Mouse (Mus musculus): ENCODE results near the gene Csf2rb. TPM values are rescaled to one million over a fixed set of nuclear protein-coding genes. Genes with fewer than 3 reads are reported as not detected.

The Csf2rb gene
- total and polyA plus RNA-seq, 3 experiments = 145 to 219 (median 178) TPM

DNA sequence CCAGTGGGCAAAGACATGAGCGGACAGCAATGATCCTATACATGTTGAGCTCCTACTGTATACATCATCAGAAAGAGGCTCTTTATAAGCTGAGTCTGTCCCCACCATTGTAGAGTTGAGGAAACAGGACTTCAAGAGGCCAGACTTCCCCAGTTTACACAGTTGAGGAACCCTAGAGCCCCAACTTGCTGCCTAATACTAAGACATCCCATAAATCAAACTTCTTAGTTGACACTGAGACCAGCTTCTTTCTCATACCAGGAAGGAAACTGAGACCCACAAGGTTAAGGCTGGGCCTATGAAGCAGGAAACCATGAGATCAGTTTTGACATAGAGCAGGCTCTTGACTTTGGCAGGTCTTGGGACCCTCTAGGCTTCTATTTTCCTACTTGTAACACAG is 60.0 kb downstream of the Csf2rb start:
- Histone ChIP-seq H3K4me3 (ENCODE audit: low read depth, low read length) (no peak overlapping the region), H3K36me3 (replicated peaks) (no peaks in the 10 kb centered on the region), H3K27me3 (ENCODE audit: insufficient read depth, low read length) (peaks cover 52% of the 10 kb centered on the region), H3K4me1 (ENCODE audit: insufficient read depth, low read depth, low read length) (no peaks in the 10 kb centered on the region), H3K9me3 (replicated peaks) (no peaks in the 10 kb centered on the region)
- DNase-seq (ENCODE audit: low spot score) = no peak
- no peak for ATAC-seq (ENCODE audit: extremely low read depth, insufficient number of reproducible peaks, low FRiP score, poor library complexity, severe bottlenecking)
- no peak for TF ChIP-seq GATA1 (IDR thresholded peaks at IDR 0.05; ENCODE audit: borderline replicate concordance, low read length)

DNA sequence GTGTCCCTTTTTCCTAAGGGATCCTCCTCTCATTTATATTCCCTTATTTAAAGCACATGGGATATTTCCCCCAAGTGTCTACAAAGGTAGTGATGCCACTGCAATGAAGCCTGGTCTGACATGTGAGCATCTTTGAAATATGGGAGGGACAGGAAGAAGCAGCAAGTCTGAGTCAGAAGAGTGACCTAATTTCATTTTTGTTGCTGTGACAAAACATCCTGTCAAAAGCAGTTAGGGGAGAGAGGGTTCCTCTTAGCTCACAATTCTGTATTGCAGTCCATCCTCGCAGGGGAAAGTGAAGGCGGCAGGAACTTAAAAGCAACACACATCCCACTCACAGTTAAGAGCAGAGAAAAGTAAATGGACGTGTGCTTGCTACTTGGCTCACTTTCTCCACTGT is 65.3 kb downstream of the Csf2rb start:
- no peaks in the 10 kb centered on the region for H3K4me1 ChIP-seq (ENCODE audit: insufficient read depth, low read depth, low read length)
- no peak overlapping the region for H3K4me3 ChIP-seq (ENCODE audit: low read depth, low read length)
- H3K36me3 ChIP-seq (replicated peaks) = no peaks in the 10 kb centered on the region
- DNase-seq (ENCODE audit: low spot score) (no peak), ATAC-seq (ENCODE audit: extremely low read depth, insufficient number of reproducible peaks, low FRiP score, poor library complexity, severe bottlenecking) (no peak)
- H3K27me3 ChIP-seq (ENCODE audit: insufficient read depth, low read length) = peaks cover 63% of the 10 kb centered on the region
- TF ChIP-seq CTCF (IDR thresholded peaks at IDR 0.05; ENCODE audit: low read depth, low read length) = no peak
- H3K9me3 ChIP-seq (replicated peaks) = no peaks in the 10 kb centered on the region

DNA sequence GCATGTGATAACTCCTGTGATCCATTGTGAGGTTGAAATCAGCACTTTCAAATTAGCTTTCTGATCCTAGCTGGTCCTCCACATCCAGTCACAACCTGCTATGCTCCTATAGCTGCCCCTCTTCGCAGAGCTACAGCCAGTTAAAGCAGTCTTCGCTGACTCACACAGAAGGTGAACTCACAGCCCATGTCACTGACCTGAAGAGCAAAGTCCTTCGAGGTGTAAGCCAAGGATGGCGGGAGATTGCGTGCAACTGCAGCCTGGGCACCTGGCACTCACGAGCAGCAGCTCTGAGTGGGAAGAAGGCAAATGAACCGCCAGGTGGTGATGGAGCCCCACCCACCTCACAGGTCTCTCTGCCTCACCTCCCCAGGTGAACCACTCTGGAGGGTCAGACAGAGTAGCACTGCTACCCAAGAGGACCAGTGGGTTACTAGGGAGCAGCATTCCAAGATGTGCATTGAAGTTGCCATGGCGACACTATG is 70.0 kb downstream of the Csf2rb start, which contains the start of gene Tex33:
TSS of gene Tex33 (minus strand) at position 435 of the 485 bp plus-strand sequence.
- ATAC-seq (ENCODE audit: extremely low read depth, insufficient number of reproducible peaks, low FRiP score, poor library complexity, severe bottlenecking) (no peak), DNase-seq (ENCODE audit: low spot score) (no peak)
- no peaks in the 10 kb centered on the region for H3K4me1 ChIP-seq (ENCODE audit: insufficient read depth, low read depth, low read length)
- peaks cover 64% of the 10 kb centered on the region for H3K27me3 ChIP-seq (ENCODE audit: insufficient read depth, low read length)
- TF ChIP-seq GATA1 (IDR thresholded peaks at IDR 0.05; ENCODE audit: borderline replicate concordance, low read length) = no peak
- no peak for TF ChIP-seq TAL1 (conservative IDR thresholded peaks at IDR 0.05; ENCODE audit: low read depth, low read length)
- no peak for TF ChIP-seq POLR2AphosphoS5 (IDR thresholded peaks at IDR 0.05; ENCODE audit: insufficient replicate concordance, low read depth, low read length)
- no peak for TF ChIP-seq CTCF (IDR thresholded peaks at IDR 0.05; ENCODE audit: low read depth, low read length)
- TF ChIP-seq GATA2 (IDR thresholded peaks at IDR 0.05; ENCODE audit: borderline replicate concordance, low read depth, low read length) = no peak
- H3K9me3 ChIP-seq (replicated peaks) = no peaks in the 10 kb centered on the region
- H3K36me3 ChIP-seq (replicated peaks) = no peaks in the 10 kb centered on the region
- H3K4me3 ChIP-seq (ENCODE audit: low read depth, low read length) = no peak within 1 kb of the TSS

DNA sequence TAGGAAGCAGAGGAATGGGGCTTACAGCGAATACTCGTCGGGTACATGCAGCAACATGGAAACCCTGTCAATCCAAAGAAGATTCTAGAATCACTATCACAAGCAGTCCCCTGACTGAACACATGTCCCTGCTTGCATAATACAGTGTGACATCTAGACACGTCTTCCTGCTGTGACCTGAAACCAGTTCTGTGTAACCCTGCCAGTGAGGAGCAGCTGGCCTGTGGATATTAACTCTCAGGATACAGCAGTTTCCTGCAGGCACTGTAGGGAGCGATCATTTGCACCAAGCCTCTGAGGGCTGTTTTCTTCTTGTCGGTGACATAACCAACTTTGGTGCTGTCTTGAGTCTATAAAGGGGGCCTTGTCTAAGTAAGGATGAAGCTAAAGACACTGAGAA is 75.8 kb downstream of the Csf2rb start:
- H3K4me3 ChIP-seq (ENCODE audit: low read depth, low read length) = no peak overlapping the region

DNA sequence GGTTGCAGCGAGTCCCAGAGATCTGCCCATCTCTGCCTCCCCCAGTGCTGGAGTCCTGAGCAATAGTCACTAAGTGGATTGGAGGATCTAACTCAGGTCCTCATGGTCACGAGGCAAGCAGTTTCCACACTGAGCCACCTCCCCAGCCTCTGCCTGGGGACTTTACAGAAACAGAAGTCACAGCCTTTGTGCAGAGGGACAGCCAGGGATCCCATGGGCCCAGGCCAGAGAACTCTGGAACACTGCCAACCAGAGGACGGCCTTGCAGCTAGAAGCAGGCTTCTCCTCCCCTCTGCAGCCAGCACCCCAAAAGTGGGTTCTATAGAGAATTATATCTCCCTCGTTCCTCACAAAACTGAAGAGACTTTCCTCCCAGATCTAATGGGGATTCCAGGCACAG is 76.4 kb downstream of the Csf2rb start:
- DNase-seq (ENCODE audit: low spot score) (no peak), ATAC-seq (ENCODE audit: extremely low read depth, insufficient number of reproducible peaks, low FRiP score, poor library complexity, severe bottlenecking) (no peak)

More for the DNA sequence above, 75.8 kb downstream of the Csf2rb start:
- no peaks in the 10 kb centered on the region for H3K36me3 ChIP-seq (replicated peaks)
- H3K27me3 ChIP-seq (ENCODE audit: insufficient read depth, low read length) = peaks cover 69% of the 10 kb centered on the region
- peaks cover 12% of the 10 kb centered on the region for H3K4me1 ChIP-seq (ENCODE audit: insufficient read depth, low read depth, low read length)
- ATAC-seq (ENCODE audit: extremely low read depth, insufficient number of reproducible peaks, low FRiP score, poor library complexity, severe bottlenecking) (no peak), DNase-seq (ENCODE audit: low spot score) (no peak)
- no peaks in the 10 kb centered on the region for H3K9me3 ChIP-seq (replicated peaks)
- TF ChIP-seq CTCF (IDR thresholded peaks at IDR 0.05; ENCODE audit: low read depth, low read length) (no peak), TAL1 (conservative IDR thresholded peaks at IDR 0.05; ENCODE audit: low read depth, low read length) (no peak), POLR2AphosphoS5 (IDR thresholded peaks at IDR 0.05; ENCODE audit: insufficient replicate concordance, low read depth, low read length) (no peak), GATA2 (IDR thresholded peaks at IDR 0.05; ENCODE audit: borderline replicate concordance, low read depth, low read length) (no peak), GATA1 (IDR thresholded peaks at IDR 0.05; ENCODE audit: borderline replicate concordance, low read length) (no peak)

DNA sequence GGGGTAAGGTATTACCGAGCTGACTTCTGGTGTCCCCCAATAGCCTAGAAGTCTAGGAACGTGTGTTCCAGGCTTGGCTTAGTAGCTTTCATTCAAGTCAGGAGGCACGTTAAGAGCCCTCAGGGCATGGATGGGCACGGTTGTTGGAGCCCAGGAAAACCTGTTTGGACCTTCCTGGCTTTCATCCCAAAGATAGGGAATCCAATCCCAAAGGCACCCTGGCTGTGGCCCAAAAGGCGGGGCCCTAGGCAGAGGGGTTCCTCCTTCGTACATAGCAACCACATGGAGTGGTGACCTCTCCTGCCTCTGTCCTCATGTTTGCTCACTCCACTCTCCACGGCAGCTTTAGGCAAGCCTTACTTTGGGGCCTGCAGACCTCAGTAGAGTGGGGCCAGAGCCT is 76.9 kb downstream of the Csf2rb start:
- peaks cover 67% of the 10 kb centered on the region for H3K27me3 ChIP-seq (ENCODE audit: insufficient read depth, low read length)
- H3K4me1 ChIP-seq (ENCODE audit: insufficient read depth, low read depth, low read length) = peaks cover 23% of the 10 kb centered on the region
- no peak overlapping the region for H3K4me3 ChIP-seq (ENCODE audit: low read depth, low read length)
- DNase-seq (ENCODE audit: low spot score) (no peak), ATAC-seq (ENCODE audit: extremely low read depth, insufficient number of reproducible peaks, low FRiP score, poor library complexity, severe bottlenecking) (no peak)
- H3K9me3 ChIP-seq (replicated peaks) = no peaks in the 10 kb centered on the region
- H3K36me3 ChIP-seq (replicated peaks) = no peaks in the 10 kb centered on the region
- TF ChIP-seq GATA1 (IDR thresholded peaks at IDR 0.05; ENCODE audit: borderline replicate concordance, low read length) (no peak), CTCF (IDR thresholded peaks at IDR 0.05; ENCODE audit: low read depth, low read length) (no peak), POLR2AphosphoS5 (IDR thresholded peaks at IDR 0.05; ENCODE audit: insufficient replicate concordance, low read depth, low read length) (no peak), GATA2 (IDR thresholded peaks at IDR 0.05; ENCODE audit: borderline replicate concordance, low read depth, low read length) (no peak), TAL1 (conservative IDR thresholded peaks at IDR 0.05; ENCODE audit: low read depth, low read length) (no peak)

More for the DNA sequence above, 76.4 kb downstream of the Csf2rb start:
- Histone ChIP-seq H3K4me3 (ENCODE audit: low read depth, low read length) (no peak overlapping the region), H3K27me3 (ENCODE audit: insufficient read depth, low read length) (peaks cover 67% of the 10 kb centered on the region), H3K36me3 (replicated peaks) (no peaks in the 10 kb centered on the region), H3K9me3 (replicated peaks) (no peaks in the 10 kb centered on the region), H3K4me1 (ENCODE audit: insufficient read depth, low read depth, low read length) (peaks cover 18% of the 10 kb centered on the region)
- TF ChIP-seq POLR2AphosphoS5 (IDR thresholded peaks at IDR 0.05; ENCODE audit: insufficient replicate concordance, low read depth, low read length) (no peak), GATA1 (IDR thresholded peaks at IDR 0.05; ENCODE audit: borderline replicate concordance, low read length) (no peak), CTCF (IDR thresholded peaks at IDR 0.05; ENCODE audit: low read depth, low read length) (no peak), TAL1 (conservative IDR thresholded peaks at IDR 0.05; ENCODE audit: low read depth, low read length) (no peak), GATA2 (IDR thresholded peaks at IDR 0.05; ENCODE audit: borderline replicate concordance, low read depth, low read length) (no peak)

DNA sequence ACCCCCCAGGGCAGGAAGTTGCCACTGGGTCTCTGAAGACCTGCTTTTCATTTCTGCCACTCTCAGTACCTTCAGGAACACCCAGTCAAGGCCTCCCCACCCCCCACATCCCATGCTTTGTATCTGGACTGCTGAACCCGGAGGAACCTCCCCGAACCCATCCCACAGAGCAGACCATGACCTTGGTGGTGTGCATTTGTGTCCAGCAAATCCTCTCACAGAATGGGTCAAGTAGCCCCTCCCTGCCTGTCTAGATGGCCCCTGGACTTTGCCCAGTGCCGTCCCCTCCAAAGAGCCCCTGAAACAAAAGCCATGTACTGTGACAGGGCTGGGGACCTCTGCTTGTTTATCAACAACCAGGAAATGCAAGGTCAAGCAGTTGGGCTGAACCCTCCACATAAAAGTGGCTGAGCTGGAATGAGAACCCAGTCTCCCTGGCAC is 77.8 kb downstream of the Csf2rb start:
- H3K36me3 ChIP-seq (replicated peaks) = peaks cover 2% of the 10 kb centered on the region
- DNase-seq (ENCODE audit: low spot score) (no peak), ATAC-seq (ENCODE audit: extremely low read depth, insufficient number of reproducible peaks, low FRiP score, poor library complexity, severe bottlenecking) (no peak)
- peaks cover 58% of the 10 kb centered on the region for H3K27me3 ChIP-seq (ENCODE audit: insufficient read depth, low read length)
- no peaks in the 10 kb centered on the region for H3K9me3 ChIP-seq (replicated peaks)
- no peak for TF ChIP-seq POLR2AphosphoS5 (IDR thresholded peaks at IDR 0.05; ENCODE audit: insufficient replicate concordance, low read depth, low read length)
- TF ChIP-seq TAL1 (conservative IDR thresholded peaks at IDR 0.05; ENCODE audit: low read depth, low read length) = no peak
- TF ChIP-seq GATA2 (IDR thresholded peaks at IDR 0.05; ENCODE audit: borderline replicate concordance, low read depth, low read length) = no peak
- H3K4me3 ChIP-seq (ENCODE audit: low read depth, low read length) = no peak overlapping the region
- H3K4me1 ChIP-seq (ENCODE audit: insufficient read depth, low read depth, low read length) = peaks cover 32% of the 10 kb centered on the region

Other genes starting within 250 kb of the Csf2rb start
- not detected in 2 replicates for gene Cacng2, start 205.7 kb upstream of the Csf2rb start, total RNA-seq (2014; fragmentation: Nextera tagmentation)
- under 0.01 and 0.05 TPM in 2 replicates for gene Cacng2, start 205.7 kb upstream of the Csf2rb start, total RNA-seq (2017)
- not detected in 2 replicates for gene Cacng2, start 205.7 kb upstream of the Csf2rb start, polyA plus RNA-seq (2012)
- 15.4 and 16.7 TPM in 2 replicates for gene Ift27, start 151.6 kb upstream of the Csf2rb start, total RNA-seq (2014; fragmentation: Nextera tagmentation)
- gene Ift27, start 151.6 kb upstream of the Csf2rb start, total RNA-seq (2017) = 15.7 and 17.8 TPM in 2 replicates
- gene Ift27, start 151.6 kb upstream of the Csf2rb start, polyA plus RNA-seq (2012) = 97.5 and 143 TPM in 2 replicates
- not detected in 2 replicates for gene Pvalb, start 119.4 kb upstream of the Csf2rb start, total RNA-seq (2014; fragmentation: Nextera tagmentation)
- not detected in 2 replicates for gene Pvalb, start 119.4 kb upstream of the Csf2rb start, total RNA-seq (2017)
- gene Pvalb, start 119.4 kb upstream of the Csf2rb start, polyA plus RNA-seq (2012) = not detected in 2 replicates
- 16.1 and 19.0 TPM in 2 replicates for gene Ncf4, start 81.0 kb upstream of the Csf2rb start, total RNA-seq (2014; fragmentation: Nextera tagmentation)
- gene Ncf4, start 81.0 kb upstream of the Csf2rb start, total RNA-seq (2017) = 64.1 and 67.1 TPM in 2 replicates
- gene Ncf4, start 81.0 kb upstream of the Csf2rb start, polyA plus RNA-seq (2012) = 3.2 and 4.5 TPM in 2 replicates
- gene Csf2rb2, start 20.0 kb upstream of the Csf2rb start, total RNA-seq (2014; fragmentation: Nextera tagmentation) = 41.4 and 46.8 TPM in 2 replicates
- gene Csf2rb2, start 20.0 kb upstream of the Csf2rb start, total RNA-seq (2017) = 41.9 and 42.1 TPM in 2 replicates
- 15.4 and 17.3 TPM in 2 replicates for gene Csf2rb2, start 20.0 kb upstream of the Csf2rb start, polyA plus RNA-seq (2012)
- gene Tex33, start 70.2 kb downstream of the Csf2rb start, total RNA-seq (2014; fragmentation: Nextera tagmentation) = not detected in 2 replicates
- gene Tex33, start 70.2 kb downstream of the Csf2rb start, total RNA-seq (2017) = 0.49 TPM in 1 of 2 replicates, not detected in the other
- gene Tex33, start 70.2 kb downstream of the Csf2rb start, polyA plus RNA-seq (2012) = not detected in 2 replicates
- gene Tst, start 80.2 kb downstream of the Csf2rb start, total RNA-seq (2014; fragmentation: Nextera tagmentation) = 3.6 and 4.3 TPM in 2 replicates
- gene Tst, start 80.2 kb downstream of the Csf2rb start, total RNA-seq (2017) = 0.93 and 1.3 TPM in 2 replicates
- 1.7 and 1.8 TPM in 2 replicates for gene Tst, start 80.2 kb downstream of the Csf2rb start, polyA plus RNA-seq (2012)
- gene Mpst, start 80.7 kb downstream of the Csf2rb start, total RNA-seq (2014; fragmentation: Nextera tagmentation) = 7.3 and 19.9 TPM in 2 replicates
- gene Mpst, start 80.7 kb downstream of the Csf2rb start, total RNA-seq (2017) = 20.2 and 22.7 TPM in 2 replicates
- 101 and 115 TPM in 2 replicates for gene Mpst, start 80.7 kb downstream of the Csf2rb start, polyA plus RNA-seq (2012)
- not detected in 2 replicates for gene Kctd17, start 102.8 kb downstream of the Csf2rb start, total RNA-seq (2014; fragmentation: Nextera tagmentation)
- gene Kctd17, start 102.8 kb downstream of the Csf2rb start, total RNA-seq (2017) = 0.05 TPM in 1 of 2 replicates, not detected in the other
- 0.04 TPM in 1 of 2 replicates, not detected in the other for gene Kctd17, start 102.8 kb downstream of the Csf2rb start, polyA plus RNA-seq (2012)
- not detected in 2 replicates for gene Tmprss6, start 142.9 kb downstream of the Csf2rb start, total RNA-seq (2014; fragmentation: Nextera tagmentation)
- 0.11 TPM in 1 of 2 replicates, not detected in the other for gene Tmprss6, start 142.9 kb downstream of the Csf2rb start, total RNA-seq (2017)
- gene Tmprss6, start 142.9 kb downstream of the Csf2rb start, polyA plus RNA-seq (2012) = not detected in 2 replicates
- gene Il2rb, start 169.5 kb downstream of the Csf2rb start, total RNA-seq (2014; fragmentation: Nextera tagmentation) = not detected in 2 replicates
- under 0.01 and 0.05 TPM in 2 replicates for gene Il2rb, start 169.5 kb downstream of the Csf2rb start, total RNA-seq (2017)
- gene Il2rb, start 169.5 kb downstream of the Csf2rb start, polyA plus RNA-seq (2012) = not detected in 2 replicates
- not detected in 2 replicates for gene C1qtnf6, start 205.7 kb downstream of the Csf2rb start, total RNA-seq (2014; fragmentation: Nextera tagmentation)
- gene C1qtnf6, start 205.7 kb downstream of the Csf2rb start, total RNA-seq (2017) = 0.11 and 0.41 TPM in 2 replicates
- gene C1qtnf6, start 205.7 kb downstream of the Csf2rb start, polyA plus RNA-seq (2012) = not detected in 2 replicates
- not detected in 2 replicates for gene Sstr3, start 218.9 kb downstream of the Csf2rb start, total RNA-seq (2014; fragmentation: Nextera tagmentation)
- 0.05 and 0.12 TPM in 2 replicates for gene Sstr3, start 218.9 kb downstream of the Csf2rb start, total RNA-seq (2017)
- not detected in 2 replicates for gene Sstr3, start 218.9 kb downstream of the Csf2rb start, polyA plus RNA-seq (2012)
- gene Rac2, start 247.0 kb downstream of the Csf2rb start, total RNA-seq (2014; fragmentation: Nextera tagmentation) = 647 and 735 TPM in 2 replicates
- 713 and 736 TPM in 2 replicates for gene Rac2, start 247.0 kb downstream of the Csf2rb start, total RNA-seq (2017)
- 981 and 1,035 TPM in 2 replicates for gene Rac2, start 247.0 kb downstream of the Csf2rb start, polyA plus RNA-seq (2012)

Measured in G1E (cell line).